Mouse (Mus musculus) lung, postnatal 25 days (tissue): Measurements from ENCODE around the gene Wwc2.

Experiments
- DNase-seq: peaks from one replicate; pipeline ENCODE4 v3.0.0; 2022; ENCODE audit warnings: low spot score

The Wwc2 gene

DNA sequence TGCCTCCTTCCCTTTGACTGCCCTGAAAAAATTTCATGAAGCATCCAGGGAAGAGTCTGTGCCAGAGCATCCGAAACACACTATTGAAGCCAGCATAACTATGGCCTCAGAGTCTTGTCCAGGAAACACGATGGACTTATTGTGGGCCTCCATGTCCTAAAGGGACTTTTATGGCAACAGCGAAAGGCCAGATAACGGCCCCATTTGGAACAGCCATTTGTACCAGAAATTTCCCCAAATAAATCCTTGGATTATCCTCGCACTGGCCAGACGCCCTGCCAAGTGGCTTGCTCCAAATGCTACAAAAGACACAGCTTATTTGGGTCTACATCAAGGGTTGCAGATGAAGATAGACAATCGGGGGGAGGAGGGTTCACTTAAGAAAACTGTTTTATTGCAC is 206.3 kb downstream of the Wwc2 start:
- DNase-seq, result peak; percentile 14

DNA sequence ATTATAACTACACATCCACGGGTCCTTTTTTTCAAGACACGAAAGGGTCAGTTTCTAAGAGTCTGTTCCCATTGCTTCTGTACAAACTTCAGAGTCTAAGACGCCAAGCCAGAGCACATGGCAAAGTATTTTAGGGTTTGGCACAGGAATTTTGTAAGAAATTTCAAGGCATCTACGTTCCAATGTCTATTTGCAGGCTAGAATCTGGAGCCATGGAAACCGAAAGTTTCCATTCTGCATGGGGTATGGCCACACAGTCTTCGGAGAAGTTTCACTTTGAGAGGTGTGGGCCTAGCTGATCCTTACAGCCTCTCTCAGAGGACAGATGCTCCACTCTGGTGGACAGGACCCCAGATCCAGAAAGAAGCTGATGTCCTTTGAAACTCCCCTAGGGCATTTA is 206.8 kb downstream of the Wwc2 start:
- no peak for DNase-seq

DNA sequence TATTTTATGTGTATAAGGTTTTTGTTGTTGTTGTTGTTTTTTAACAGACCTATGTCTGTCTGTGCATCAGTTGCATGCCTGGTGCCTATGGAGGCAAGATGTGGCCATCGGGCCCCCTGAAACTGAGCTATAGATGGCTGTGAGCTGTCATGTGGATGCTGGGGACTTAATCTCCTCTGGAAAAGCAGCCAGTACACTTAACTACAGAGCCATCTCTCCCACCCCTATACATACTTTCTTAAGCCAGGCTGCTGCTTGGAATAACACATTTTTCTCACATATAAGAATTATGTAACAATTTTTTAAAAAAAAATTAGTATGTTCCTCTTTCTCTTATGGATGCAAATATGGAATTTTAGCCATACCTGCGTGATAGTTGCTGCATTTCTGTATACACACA is 207.2 kb downstream of the Wwc2 start:
- no peak for DNase-seq

DNA sequence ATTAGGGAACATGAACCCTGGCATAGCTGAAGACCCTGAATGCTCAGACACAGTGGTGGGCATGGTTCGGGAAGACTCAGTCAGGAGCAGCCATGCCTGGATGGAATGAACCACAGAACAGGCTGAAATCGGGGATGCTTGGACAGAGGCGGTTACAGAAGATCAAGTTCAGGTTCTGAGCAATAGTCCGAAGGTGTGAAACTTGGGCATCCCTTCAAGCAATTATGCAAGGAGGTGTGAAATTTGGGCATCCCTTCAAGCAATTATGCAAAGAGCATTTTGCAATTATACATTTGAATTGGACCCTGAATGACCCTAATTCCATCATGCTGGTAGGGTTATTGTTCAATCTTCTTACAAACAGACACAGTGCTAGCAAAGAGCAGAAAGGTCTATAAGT is 208.8 kb downstream of the Wwc2 start:
- DNase-seq, result no peak

DNA sequence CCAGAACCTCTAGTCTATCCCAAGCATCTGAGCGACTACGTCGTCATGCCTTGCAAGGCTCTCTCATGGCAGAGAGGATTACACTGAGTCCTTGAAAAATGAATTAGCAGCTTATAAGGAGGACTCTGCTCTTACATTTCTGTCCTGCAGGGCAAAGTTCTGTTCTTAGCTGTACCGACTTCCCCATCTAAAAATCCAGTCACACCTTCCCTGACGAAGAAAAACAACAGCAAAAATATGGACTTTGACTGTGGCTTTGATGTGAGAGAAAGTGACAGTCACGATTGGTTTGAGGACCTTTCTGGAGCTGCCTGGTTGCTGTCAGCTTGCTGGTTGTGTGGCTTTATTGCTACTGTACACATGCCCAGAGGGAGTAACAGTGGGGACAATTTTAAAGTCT is 211.1 kb downstream of the Wwc2 start:
- no peak for DNase-seq

DNA sequence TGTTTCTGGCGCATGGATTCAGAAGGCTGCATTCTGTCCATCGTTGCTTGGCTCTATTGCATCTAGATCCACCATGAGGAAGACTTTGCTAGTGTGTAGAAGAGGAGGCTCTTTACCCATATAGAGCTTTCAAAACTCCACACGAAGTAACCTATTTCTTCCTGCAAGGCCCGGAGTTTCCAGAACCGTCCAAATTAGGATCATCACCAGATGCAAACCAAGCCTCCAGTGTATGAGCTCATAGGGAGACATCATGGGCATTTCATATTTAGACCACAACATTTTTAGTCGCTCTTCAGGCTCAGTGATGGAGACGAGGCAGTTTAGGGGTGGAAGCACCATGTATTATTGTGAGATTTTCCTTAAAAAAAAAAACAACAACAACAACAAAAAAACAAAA is 213.3 kb downstream of the Wwc2 start:
- no peak for DNase-seq
